Comparison of ENCODE assay signal across 15 mouse cellular contexts in genomic region chr6:87746849-87747248, GRCm38 (mm10). TPM values are rescaled to one million over a fixed set of nuclear protein-coding genes. Genes with fewer than 3 reads are reported as not detected.
A peak's percentile ranks its signal among the peaks of the same experiment; 100 is the strongest.
DNase-seq lines count a peak whose midpoint lies in the region; ATAC-seq lines count a peak whose summit lies in the region.
"Had no signal": no experiment of that assay in that cellular context is flagged by ENCODE, and none has a peak within 500 bp of the region (broad histone marks: within the 10 kb centered on the region; RNA-seq: fewer than 3 reads in every experiment).

No protein-coding gene starts in this region.

- H3K27ac ChIP-seq in liver, embryonic 12.5 days = peak overlapping the region; percentile 76
- no peak overlapping the region for H3K27ac ChIP-seq in stomach, embryonic 14.5 days (ENCODE audit: low read length)
- H3K27ac ChIP-seq in forebrain, embryonic 13.5 days = no peak overlapping the region
- H3K27ac ChIP-seq: embryonic facial prominence, embryonic 12.5 days; heart, embryonic 15.5 days; midbrain, embryonic 15.5 days had no signal

- H3K4me2 ChIP-seq in liver, embryonic 12.5 days = peak overlapping the region; percentile 40
- no peak overlapping the region for H3K4me2 ChIP-seq in stomach, embryonic 14.5 days (replicated peaks; ENCODE audit: low read depth, low read length)
- H3K4me2 ChIP-seq in forebrain, embryonic 13.5 days = no peak overlapping the region
- H3K4me2 ChIP-seq: embryonic facial prominence, embryonic 12.5 days; heart, embryonic 15.5 days; midbrain, embryonic 15.5 days had no signal

- 61% methylated on average over 2 of the region's 2 CpGs for WGBS in liver, embryonic 12.5 days (ENCODE audit: insufficient replicate concordance)
- 56% methylated on average over 2 of the region's 2 CpGs for WGBS in stomach, embryonic 14.5 days
- WGBS in forebrain, embryonic 13.5 days = 80% methylated on average over 2 of the region's 2 CpGs

- H3K4me1 ChIP-seq in liver, embryonic 12.5 days = peaks cover 79% of the 10 kb centered on the region
- H3K4me1 ChIP-seq in stomach, embryonic 14.5 days (ENCODE audit: control insufficient read depth, insufficient read depth, low read length) = peaks cover 4% of the 10 kb centered on the region; the same call in 1 of the 2 replicates
- H3K4me1 ChIP-seq in forebrain, embryonic 13.5 days = no peaks in the 10 kb centered on the region
- H3K4me1 ChIP-seq: embryonic facial prominence, embryonic 12.5 days; midbrain, embryonic 15.5 days had no signal

- H3K4me3 ChIP-seq in liver, embryonic 12.5 days = no peak overlapping the region
- H3K4me3 ChIP-seq in stomach, embryonic 14.5 days (ENCODE audit: low read depth, low read length) = no peak overlapping the region
- H3K4me3 ChIP-seq in forebrain, embryonic 13.5 days = no peak overlapping the region
- H3K4me3 ChIP-seq: embryonic facial prominence, embryonic 12.5 days; heart, embryonic 15.5 days; midbrain, embryonic 15.5 days had no signal

- H3K36me3 ChIP-seq in liver, embryonic 12.5 days = no peaks in the 10 kb centered on the region
- H3K36me3 ChIP-seq in stomach, embryonic 14.5 days (ENCODE audit: control insufficient read depth, insufficient read depth, low read length) = no peaks in the 10 kb centered on the region
- H3K36me3 ChIP-seq in forebrain, embryonic 13.5 days (ENCODE audit: poor library complexity, severe bottlenecking) = no peaks in the 10 kb centered on the region
- H3K36me3 ChIP-seq: embryonic facial prominence, embryonic 12.5 days; heart, embryonic 15.5 days; midbrain, embryonic 15.5 days had no signal

- H3K9me3 ChIP-seq in liver, embryonic 12.5 days (replicated peaks) = no peaks in the 10 kb centered on the region
- H3K9me3 ChIP-seq in stomach, embryonic 14.5 days (ENCODE audit: control insufficient read depth, low read depth, low read length) = no peaks in the 10 kb centered on the region
- H3K9me3 ChIP-seq in forebrain, embryonic 13.5 days (replicated peaks) = no peaks in the 10 kb centered on the region
- H3K9me3 ChIP-seq: embryonic facial prominence, embryonic 12.5 days; heart, embryonic 15.5 days; midbrain, embryonic 15.5 days had no signal

- DNase-seq in ovary, postnatal 14 days (ENCODE audit: low spot score) = peak; percentile 22
- no peak for DNase-seq in ovary, postnatal 10 days (ENCODE audit: low spot score)
- peak; percentile 73 for DNase-seq in gastrocnemius, postnatal 25 days
- DNase-seq in testis, postnatal 10 days (ENCODE audit: low spot score) = no peak
- no peak for DNase-seq in adrenal gland, postnatal 25 days
- DNase-seq: layer of hippocampus, postnatal 36 days; right cerebral cortex, adult 18-20 months; thymus, postnatal 4 days had no signal

- ATAC-seq in liver, embryonic 12.5 days = peak; percentile 81
- peak; percentile 62; the same call in 1 of the 2 replicates for ATAC-seq in stomach, embryonic 14.5 days (ENCODE audit: insufficient number of reproducible peaks, insufficient read depth, low FRiP score, low read depth)
- ATAC-seq in forebrain, embryonic 13.5 days = no peak
- ATAC-seq: midbrain, embryonic 15.5 days had no signal

- H3K27me3 ChIP-seq in liver, embryonic 12.5 days (replicated peaks) = peaks cover 12% of the 10 kb centered on the region; the same call in 1 of the 2 replicates
- no peaks in the 10 kb centered on the region for H3K27me3 ChIP-seq in stomach, embryonic 14.5 days (ENCODE audit: control insufficient read depth, insufficient read depth, low read length)
- no peaks in the 10 kb centered on the region for H3K27me3 ChIP-seq in forebrain, embryonic 13.5 days
- H3K27me3 ChIP-seq: embryonic facial prominence, embryonic 12.5 days; heart, embryonic 15.5 days; midbrain, embryonic 15.5 days had no signal

- peak overlapping the region; percentile 42; the same call in 1 of the 2 replicates for H3K9ac ChIP-seq in liver, embryonic 12.5 days
- no peak overlapping the region for H3K9ac ChIP-seq in stomach, embryonic 14.5 days (replicated peaks; ENCODE audit: low read depth, low read length)
- H3K9ac ChIP-seq in forebrain, embryonic 13.5 days = no peak overlapping the region
- H3K9ac ChIP-seq: embryonic facial prominence, embryonic 12.5 days; heart, embryonic 15.5 days; midbrain, embryonic 15.5 days had no signal

RNA-seq across cellular contexts. Expression of gene Efcc1, which starts 16.2 kb away (rescaled TPM):
- total RNA-seq in gastrocnemius, postnatal 25 days (2021) = 1 to 10 TPM; 1.0 to 1.2 TPM
- 0.51 and 0.63 TPM in 2 replicates for polyA plus RNA-seq in liver, embryonic 12.5 days (2016; fragmentation: Nextera tagmentation; extraction: Ambion mirVana)
- polyA plus RNA-seq in stomach, embryonic 14.5 days (2014; fragmentation: Nextera tagmentation; extraction: Ambion mirVana) = 2.2 TPM in 2 replicates
- 0.96 and 1.1 TPM in 2 replicates for polyA plus RNA-seq in forebrain, embryonic 13.5 days (2015; fragmentation: Nextera tagmentation; extraction: Ambion mirVana)
- total RNA-seq in adrenal gland, postnatal 25 days (2021) = 0.67 and 0.71 TPM in 2 replicates
- total RNA-seq: ES-E14 had no signal

RNA-seq across cellular contexts. Expression of gene Gp9, which starts 31.0 kb away (rescaled TPM):
- total RNA-seq in gastrocnemius, postnatal 25 days (2021) = not detected
- polyA plus RNA-seq in liver, embryonic 12.5 days (2016; fragmentation: Nextera tagmentation; extraction: Ambion mirVana) = 40.9 and 44.2 TPM in 2 replicates
- polyA plus RNA-seq in stomach, embryonic 14.5 days (2014; fragmentation: Nextera tagmentation; extraction: Ambion mirVana) = 0.68 and 0.80 TPM in 2 replicates
- polyA plus RNA-seq in forebrain, embryonic 13.5 days (2015; fragmentation: Nextera tagmentation; extraction: Ambion mirVana) = 0.77 and 0.89 TPM in 2 replicates
- total RNA-seq in adrenal gland, postnatal 25 days (2021) = not detected in 2 replicates
- total RNA-seq: ES-E14 had no signal

Comparison
In these comparisons a context has a peak if more than half of its experiments do, and no peak if none do; other contexts are left out.
1. DNase-seq: peak in ovary, postnatal 14 days (single experiment) and gastrocnemius, postnatal 25 days (single experiment); none in ovary, postnatal 10 days (single experiment), testis, postnatal 10 days (single experiment) and adrenal gland, postnatal 25 days (single experiment).
2. RNA of gene Gp9, which starts 31.0 kb away (polyA plus RNA-seq): 40.9 to 44.2 TPM in liver, embryonic 12.5 days; 0.77 to 0.89 TPM in forebrain, embryonic 13.5 days and 0.68 to 0.80 TPM in stomach, embryonic 14.5 days; every median in the first group is over 10 times any median in the second.